ENCODE assay signal across 9 mouse cellular contexts in genomic region chr10:127555703-127556102, GRCm38 (mm10). TPM values are rescaled to one million over a fixed set of nuclear protein-coding genes. Genes with fewer than 3 reads are reported as not detected.
A peak's percentile ranks its signal among the peaks of the same experiment; 100 is the strongest.
DNase-seq lines count a peak whose midpoint lies in the region; ATAC-seq and TF ChIP-seq lines count a peak whose summit lies in the region.
"Had no signal": no experiment of that assay in that cellular context is flagged by ENCODE, and none has a peak within 500 bp of the region (broad histone marks: within the 10 kb centered on the region; RNA-seq: fewer than 3 reads in every experiment).

No protein-coding gene starts in this region.

- H3K9me3 ChIP-seq in forebrain, embryonic 10.5 days, result peaks cover 7% of the 10 kb centered on the region; the same call in 1 of the 2 replicates
- no peaks in the 10 kb centered on the region for H3K9me3 ChIP-seq in forebrain, embryonic 14.5 days (replicated peaks; ENCODE audit: control insufficient read depth, low read length)
- no peaks in the 10 kb centered on the region for H3K9me3 ChIP-seq in liver, embryonic 13.5 days (replicated peaks)
- H3K9me3 ChIP-seq: stomach, embryonic 15.5 days had no signal

- H3K4me1 ChIP-seq in forebrain, embryonic 10.5 days, result no peaks in the 10 kb centered on the region
- H3K4me1 ChIP-seq in forebrain, embryonic 14.5 days (ENCODE audit: control insufficient read depth, insufficient read depth, low read length), result no peaks in the 10 kb centered on the region
- no peaks in the 10 kb centered on the region for H3K4me1 ChIP-seq in liver, embryonic 13.5 days (replicated peaks)
- H3K4me1 ChIP-seq in small intestine, adult 2 months (ENCODE audit: control insufficient read depth, insufficient read depth, insufficient read length, low read length), result no peaks in the 10 kb centered on the region; the same call in 1 of the 2 replicates
- H3K4me1 ChIP-seq: stomach, embryonic 15.5 days had no signal

- H3K27ac ChIP-seq in forebrain, embryonic 10.5 days, result no peak overlapping the region
- no peak overlapping the region for H3K27ac ChIP-seq in forebrain, embryonic 14.5 days (ENCODE audit: low read depth, low read length)
- no peak overlapping the region for H3K27ac ChIP-seq in liver, embryonic 13.5 days
- H3K27ac ChIP-seq in small intestine, adult 2 months (ENCODE audit: insufficient read depth, low read depth, low read length), result no peak overlapping the region
- H3K27ac ChIP-seq: stomach, embryonic 15.5 days had no signal

- H3K27me3 ChIP-seq in forebrain, embryonic 10.5 days (ENCODE audit: poor library complexity, severe bottlenecking), result no peaks in the 10 kb centered on the region
- H3K27me3 ChIP-seq in forebrain, embryonic 14.5 days (replicated peaks; ENCODE audit: control insufficient read depth, insufficient read depth, low read length), result no peaks in the 10 kb centered on the region
- no peaks in the 10 kb centered on the region for H3K27me3 ChIP-seq in liver, embryonic 13.5 days
- no peaks in the 10 kb centered on the region for H3K27me3 ChIP-seq in small intestine, adult 2 months (ENCODE audit: control insufficient read depth, insufficient read depth, low read length)
- H3K27me3 ChIP-seq: stomach, embryonic 15.5 days had no signal

- no peak overlapping the region for H3K4me3 ChIP-seq in forebrain, embryonic 10.5 days
- no peak overlapping the region for H3K4me3 ChIP-seq in forebrain, embryonic 14.5 days (ENCODE audit: low read depth, low read length)
- H3K4me3 ChIP-seq in liver, embryonic 13.5 days (replicated peaks), result no peak overlapping the region
- H3K4me3 ChIP-seq in small intestine, adult 2 months (ENCODE audit: low read depth, low read length), result no peak overlapping the region
- H3K4me3 ChIP-seq: stomach, embryonic 15.5 days had no signal

- WGBS in forebrain, embryonic 10.5 days, result 73% methylated on average over 18 of the region's 18 CpGs
- 66% methylated on average over 18 of the region's 18 CpGs for WGBS in forebrain, embryonic 14.5 days
- WGBS in liver, embryonic 13.5 days (ENCODE audit: insufficient replicate concordance), result 64% methylated on average over 18 of the region's 18 CpGs
- WGBS in small intestine, adult 2 months, result 89% methylated on average over 18 of the region's 18 CpGs

- ATAC-seq in forebrain, embryonic 14.5 days, result no peak; the same call in 1 of the 2 replicates
- peak; percentile 21; the same call in 1 of the 2 replicates for ATAC-seq in liver, embryonic 13.5 days (ENCODE audit: low read depth)
- ATAC-seq in activated CD4-positive, CD25-positive, alpha-beta regulatory T cell, adult 4 months, result no peak

- TF ChIP-seq CTCF in small intestine, adult 2 months (IDR thresholded peaks at IDR 0.05; ENCODE audit: extremely low read depth, insufficient read length, insufficient replicate concordance, low read depth, low read length), result peak; percentile 66; the same call in 1 of the 2 replicates

- H3K4me2 ChIP-seq in forebrain, embryonic 14.5 days (ENCODE audit: low read length), result no peak overlapping the region
- H3K4me2 ChIP-seq in liver, embryonic 13.5 days, result no peak overlapping the region
- H3K4me2 ChIP-seq: stomach, embryonic 15.5 days had no signal

- H3K9ac ChIP-seq in forebrain, embryonic 14.5 days (ENCODE audit: low read length), result no peak overlapping the region
- no peak overlapping the region for H3K9ac ChIP-seq in liver, embryonic 13.5 days
- H3K9ac ChIP-seq: stomach, embryonic 15.5 days had no signal

- no peak for TF ChIP-seq POLR2A in small intestine, adult 2 months (IDR thresholded peaks at IDR 0.05; ENCODE audit: low read depth, low read length)

- H3K36me3 ChIP-seq in forebrain, embryonic 10.5 days (replicated peaks), result peaks cover 100% of the 10 kb centered on the region
- H3K36me3 ChIP-seq in forebrain, embryonic 14.5 days (ENCODE audit: control insufficient read depth, insufficient read depth, low read length), result peaks cover 99% of the 10 kb centered on the region
- H3K36me3 ChIP-seq in liver, embryonic 13.5 days, result peaks cover 93% of the 10 kb centered on the region
- peaks cover 83% of the 10 kb centered on the region for H3K36me3 ChIP-seq in small intestine, adult 2 months (ENCODE audit: control insufficient read depth, insufficient read depth, low read length)

- peak; percentile 46 for DNase-seq in forebrain, embryonic 10.5 days (ENCODE audit: extremely low spot score, low spot score)
- DNase-seq in forebrain, embryonic 14.5 days (ENCODE audit: low spot score), result no peak
- peak; percentile 43 for DNase-seq in thymus, postnatal 14 days
- no peak for DNase-seq in thymus, adult 18-20 months
- peak; percentile 28 for DNase-seq in liver, embryonic 13.5 days
- DNase-seq in gastrocnemius, adult 18-20 months (ENCODE audit: low spot score), result no peak

RNA-seq across cellular contexts. Expression of gene Nxph4, which starts 21.3 kb away (rescaled TPM):
- polyA plus RNA-seq in forebrain, embryonic 10.5 days (2016; fragmentation: Nextera tagmentation; extraction: Ambion mirVana), result 3.0 and 9.5 TPM in 2 replicates
- 32.1 and 35.4 TPM in 2 replicates for polyA plus RNA-seq in forebrain, embryonic 14.5 days (2014; fragmentation: Nextera tagmentation; extraction: Ambion mirVana)
- 0.13 TPM in 2 replicates for polyA plus RNA-seq in liver, embryonic 13.5 days (2015; fragmentation: Nextera tagmentation; extraction: Ambion mirVana)
- polyA plus RNA-seq in small intestine, adult 2 months (2012; rRNA removed), result 0.32 and 0.41 TPM in 2 replicates
- under 1 TPM; 0.14 to 0.36 TPM for total RNA-seq in gastrocnemius, adult 18-20 months (2021)
- not detected for polyA plus RNA-seq in activated CD4-positive, CD25-positive, alpha-beta regulatory T cell, adult 4 months (2017; shearing (Covaris generic))

RNA-seq across cellular contexts. Expression of gene Shmt2, which starts 33.5 kb away (rescaled TPM):
- 124 and 129 TPM in 2 replicates for polyA plus RNA-seq in forebrain, embryonic 10.5 days (2016; fragmentation: Nextera tagmentation; extraction: Ambion mirVana)
- 53.1 and 65.1 TPM in 2 replicates for polyA plus RNA-seq in forebrain, embryonic 14.5 days (2014; fragmentation: Nextera tagmentation; extraction: Ambion mirVana)
- 133 and 142 TPM in 2 replicates for polyA plus RNA-seq in liver, embryonic 13.5 days (2015; fragmentation: Nextera tagmentation; extraction: Ambion mirVana)
- polyA plus RNA-seq in small intestine, adult 2 months (2012; rRNA removed), result 36.6 and 49.6 TPM in 2 replicates
- 10 to 100 TPM; 25.8 to 25.9 TPM for total RNA-seq in gastrocnemius, adult 18-20 months (2021)
- 10 to 100 TPM; 34.2 to 50.7 TPM for polyA plus RNA-seq in activated CD4-positive, CD25-positive, alpha-beta regulatory T cell, adult 4 months (2017; shearing (Covaris generic))

RNA-seq across cellular contexts. Expression of gene Ndufa4l2, which starts 40.9 kb away (rescaled TPM):
- 2.6 and 2.9 TPM in 2 replicates for polyA plus RNA-seq in forebrain, embryonic 10.5 days (2016; fragmentation: Nextera tagmentation; extraction: Ambion mirVana)
- polyA plus RNA-seq in forebrain, embryonic 14.5 days (2014; fragmentation: Nextera tagmentation; extraction: Ambion mirVana), result 12.5 and 17.2 TPM in 2 replicates
- 1.9 and 2.8 TPM in 2 replicates for polyA plus RNA-seq in liver, embryonic 13.5 days (2015; fragmentation: Nextera tagmentation; extraction: Ambion mirVana)
- polyA plus RNA-seq in small intestine, adult 2 months (2012; rRNA removed), result 3.8 and 5.6 TPM in 2 replicates
- total RNA-seq in gastrocnemius, adult 18-20 months (2021), result 10 to 100 TPM; 10.1 to 13.7 TPM
- not detected for polyA plus RNA-seq in activated CD4-positive, CD25-positive, alpha-beta regulatory T cell, adult 4 months (2017; shearing (Covaris generic))

RNA-seq across cellular contexts. Expression of gene Stac3, which starts 54.2 kb away (rescaled TPM):
- 0.30 and 0.41 TPM in 2 replicates for polyA plus RNA-seq in forebrain, embryonic 10.5 days (2016; fragmentation: Nextera tagmentation; extraction: Ambion mirVana)
- 0.41 TPM in 1 of 2 replicates, not detected in the other for polyA plus RNA-seq in forebrain, embryonic 14.5 days (2014; fragmentation: Nextera tagmentation; extraction: Ambion mirVana)
- 0.17 and 0.47 TPM in 2 replicates for polyA plus RNA-seq in liver, embryonic 13.5 days (2015; fragmentation: Nextera tagmentation; extraction: Ambion mirVana)
- polyA plus RNA-seq in small intestine, adult 2 months (2012; rRNA removed), result 0.30 and 0.51 TPM in 2 replicates
- 100 to 1,000 TPM; 381 to 402 TPM for total RNA-seq in gastrocnemius, adult 18-20 months (2021)
- polyA plus RNA-seq in activated CD4-positive, CD25-positive, alpha-beta regulatory T cell, adult 4 months (2017; shearing (Covaris generic)), result under 1 TPM in 1 of 2 experiments, not detected in 1; 0.92 TPM

Comparison
In these comparisons a context has a peak if more than half of its experiments do, and no peak if none do; other contexts are left out.
1. DNase-seq: peak in forebrain, embryonic 10.5 days (single experiment), thymus, postnatal 14 days (single experiment) and liver, embryonic 13.5 days (single experiment); none in forebrain, embryonic 14.5 days (single experiment), thymus, adult 18-20 months (0 of 2) and gastrocnemius, adult 18-20 months (single experiment).